Mouse (Mus musculus) liver, postnatal 0 days (tissue): ENCODE measurements at regions not wholly inside any gene's neighbourhood (a gene's known extent, or its start where the extent isn't known, plus 50 kb on each side); places are given as distances from the start of the nearest gene placed in this dataset.

ENCODE experiments used
- CTCF ChIP-seq: sonication (generic); IDR thresholded peaks from 2 replicates; pipeline ENCODE4 v1.5.1; 2016; ENCODE audit warnings: antibody characterized with exemption, low read depth
- EP300 ChIP-seq: IDR thresholded peaks from 2 replicates; pipeline ENCODE4 v1.6.1; 2016; ENCODE audit warnings: antibody characterized with exemption, low read depth, mild to moderate bottlenecking

DNA sequence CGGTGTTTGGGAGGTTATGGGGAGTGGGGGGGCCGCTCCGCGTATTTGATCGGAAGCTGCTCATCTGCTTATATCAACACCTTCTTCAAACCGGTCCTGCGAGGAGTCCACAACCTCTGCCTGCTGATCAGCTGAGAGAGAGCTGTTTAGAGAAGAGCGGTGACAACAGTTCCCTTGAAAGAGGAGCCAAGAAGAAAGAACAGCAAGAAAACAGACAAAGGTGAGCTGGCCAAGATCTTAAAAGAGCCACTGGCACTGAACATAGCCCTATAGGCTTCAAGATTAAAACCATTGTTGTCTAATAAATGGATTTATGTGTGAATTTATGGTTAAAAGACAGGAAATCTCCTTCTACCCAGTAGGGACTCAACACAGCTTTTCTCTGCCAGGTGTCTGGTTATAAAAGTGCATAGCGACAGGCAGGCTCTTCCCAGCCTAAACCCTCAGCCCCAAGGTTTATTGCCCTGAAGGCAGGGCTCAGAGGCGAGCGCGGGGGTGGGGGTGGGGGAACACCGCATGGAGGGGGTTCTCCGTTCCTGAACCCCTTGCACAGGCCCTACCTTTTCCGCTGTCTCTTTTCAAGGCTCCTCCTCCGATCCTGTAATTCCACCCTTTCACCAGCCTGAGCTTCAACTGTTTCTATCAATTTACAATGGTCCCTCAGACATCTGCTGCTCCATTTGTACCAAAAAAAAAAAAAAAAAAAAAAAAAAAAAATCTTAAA lies 330.3 kb upstream of the Rsrc1 start:
- no peak for TF ChIP-seq CTCF
- TF ChIP-seq EP300 = no peak
